Mouse (Mus musculus) megakaryocyte progenitor cell, adult 5-6 weeks (primary cell): Measurements from ENCODE around the gene Wnt10a. TPM values are rescaled to one million over a fixed set of nuclear protein-coding genes. Genes with fewer than 3 reads are reported as not detected.
A peak's percentile ranks its signal among the peaks of the same experiment; 100 is the strongest.
"Not testable (repeated sequence)": the region's sequence is repeated elsewhere in the genome, so short reads cannot be mapped to it uniquely, and the experiment has no call there.

Source experiments
- ATAC-seq: replicated peaks from 2 replicates; pipeline ENCODE4 v1.8.0; 2016; ENCODE audit warnings: mild to moderate bottlenecking, moderate TSS enrichment, inconsistent platforms; ENCODE audit not compliant: poor library complexity
- total RNA-seq, 2 experiments: library from RNA; stranded (forward) in 1 of 2; stranded (reverse) in 1 of 2; fragments of 157-497, 149-512 nt in 1 of 2; fragments of 200-1000 nt in 1 of 2; gene quantifications; 2 replicates each; pipeline versions ENCODE4 v1.2.3 to v1.2.4; 2015 to 2017

Wnt10a gene
- total RNA-seq, 2 experiments from 2014 or later, result not detected

GRCm38 (mm10) chr1:74814931-74815647 lies 23.8 kb downstream of the Wnt10a start:
- ATAC-seq, result no peak

- not testable (repeated sequence) for ATAC-seq
Measured at GRCm38 (mm10) chr1:74815965-74816364, 24.6 kb downstream of the Wnt10a start.

DNA sequence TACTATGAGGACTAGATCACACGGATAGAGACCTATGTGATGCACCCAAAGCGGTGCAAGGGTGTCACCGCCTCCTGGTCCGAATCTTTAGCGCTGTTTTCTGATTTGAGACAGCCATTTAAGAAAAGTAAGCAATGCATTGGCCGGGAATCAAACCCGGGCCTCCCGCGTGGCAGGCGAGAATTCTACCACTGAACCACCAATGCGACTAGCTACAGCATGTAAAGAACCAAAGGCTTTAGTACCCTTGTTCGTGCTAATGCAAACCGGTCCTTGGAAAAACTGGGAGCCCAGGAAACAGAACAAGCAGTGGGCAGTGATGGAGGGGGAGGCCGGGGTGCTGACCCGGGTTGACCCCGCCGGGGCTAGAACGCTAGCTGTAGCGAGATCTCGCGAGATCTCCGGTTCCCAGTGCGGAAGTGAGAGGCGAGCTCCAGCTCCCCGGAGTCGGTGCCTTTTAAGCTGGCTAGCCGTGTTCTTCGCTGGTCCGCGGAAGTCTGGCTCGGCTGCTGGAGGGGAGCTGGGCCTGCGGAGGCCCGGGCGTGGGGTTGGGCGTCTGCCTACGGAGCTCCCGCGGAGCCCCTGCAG lies 25.4 kb downstream of the Wnt10a start:
- peak; percentile 95 for ATAC-seq

- peak; percentile 37 for ATAC-seq
Measured at GRCm38 (mm10) chr1:74817219-74817618, 25.9 kb downstream of the Wnt10a start.

DNA sequence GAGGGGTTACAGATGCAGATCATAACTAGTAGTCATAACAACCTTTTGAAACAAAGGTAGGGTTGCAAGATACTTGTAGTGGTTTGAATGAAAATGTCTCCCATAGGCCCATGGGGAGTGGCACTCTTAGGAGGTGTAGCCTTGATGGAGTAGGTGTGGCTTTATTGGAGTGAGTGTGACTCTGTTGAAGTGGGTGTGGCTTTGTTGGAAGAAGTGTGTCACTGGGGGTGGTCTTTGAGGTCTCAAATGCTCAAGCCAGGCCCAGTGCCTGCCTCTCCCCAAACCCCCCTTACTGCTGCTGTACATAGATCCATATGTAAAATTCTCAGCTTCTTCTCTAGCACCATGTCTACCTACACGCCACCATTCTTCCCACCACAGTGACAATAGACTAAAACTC lies 27.2 kb downstream of the Wnt10a start:
- no peak for ATAC-seq

DNA sequence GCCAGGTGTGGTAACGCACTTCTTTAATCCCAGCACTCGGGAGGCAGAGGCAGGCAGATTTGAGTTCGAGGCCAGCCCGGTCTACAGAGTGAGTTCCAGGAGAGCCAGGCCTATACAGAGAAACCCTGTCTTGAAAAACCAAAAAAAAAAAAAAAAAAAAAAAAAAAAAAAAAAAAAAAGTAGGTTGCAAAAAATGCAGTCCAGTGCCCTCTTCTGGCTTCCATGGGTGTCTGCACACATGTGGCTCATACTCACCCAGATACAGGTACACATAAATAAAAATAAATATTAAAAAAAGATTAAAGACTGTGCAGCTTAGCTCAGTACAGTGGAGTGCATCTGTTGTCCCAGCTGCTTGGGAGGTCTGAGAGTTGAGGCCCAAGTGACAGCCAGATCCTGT lies 32.3 kb downstream of the Wnt10a start:
- not testable (repeated sequence) for ATAC-seq

DNA sequence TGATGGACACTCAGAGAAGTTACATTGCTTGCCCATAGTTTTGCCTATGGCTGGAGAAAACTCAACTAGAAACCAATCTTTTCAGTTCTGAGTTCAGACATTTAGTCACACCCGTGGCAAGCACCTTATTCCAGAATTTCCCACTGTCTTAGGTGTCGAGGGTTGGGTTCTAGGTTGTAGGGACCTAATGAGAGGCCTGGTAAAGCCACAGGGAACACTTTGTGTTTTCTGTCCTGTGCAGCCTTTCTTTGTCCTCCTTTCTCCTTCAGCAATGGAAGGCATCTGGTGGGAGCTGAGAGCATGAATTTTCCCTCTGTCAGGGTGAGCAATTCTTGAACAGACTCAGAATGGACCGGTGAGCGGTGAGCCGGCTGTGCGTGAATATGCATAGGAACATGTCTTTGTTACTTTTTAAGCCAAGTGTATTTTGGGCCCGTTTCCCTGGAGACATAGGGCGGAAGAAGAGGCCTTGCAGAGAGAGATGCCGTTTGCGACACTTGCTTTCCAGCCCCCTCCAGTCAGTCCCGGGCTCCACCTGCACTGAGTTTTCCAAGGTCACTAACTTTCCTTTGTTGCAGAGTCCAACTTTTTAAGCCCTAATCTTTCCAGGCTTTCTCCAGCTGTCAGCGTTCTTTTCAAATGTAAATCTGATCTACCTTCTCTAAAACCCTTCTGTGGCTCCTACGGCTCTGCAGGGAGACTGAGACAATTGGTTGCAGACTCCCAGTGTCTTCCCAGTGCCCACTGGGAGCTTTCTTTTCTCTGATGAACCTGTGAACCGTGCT lies 33.4 kb downstream of the Wnt10a start:
- no peak for ATAC-seq

DNA sequence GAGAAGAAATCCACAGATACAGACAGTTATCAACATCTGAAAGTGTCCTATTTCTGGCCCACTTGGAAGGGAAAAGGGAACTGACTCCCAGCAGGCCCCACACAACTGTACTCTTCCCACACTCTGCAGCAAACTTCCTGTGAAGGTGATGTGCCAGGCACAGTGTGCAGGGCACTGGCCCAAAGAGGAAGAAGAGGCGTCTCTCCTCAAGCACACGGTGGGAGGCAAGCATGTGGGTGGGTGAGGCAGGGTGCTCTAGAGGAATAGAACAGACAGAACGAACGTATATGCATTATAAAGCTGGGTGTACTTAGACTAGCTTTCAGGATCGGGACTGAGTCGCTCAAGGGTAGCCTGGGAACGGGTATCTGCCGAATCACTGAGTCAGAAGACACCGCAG lies 38.7 kb downstream of the Wnt10a start:
- ATAC-seq, result peak; percentile 58

DNA sequence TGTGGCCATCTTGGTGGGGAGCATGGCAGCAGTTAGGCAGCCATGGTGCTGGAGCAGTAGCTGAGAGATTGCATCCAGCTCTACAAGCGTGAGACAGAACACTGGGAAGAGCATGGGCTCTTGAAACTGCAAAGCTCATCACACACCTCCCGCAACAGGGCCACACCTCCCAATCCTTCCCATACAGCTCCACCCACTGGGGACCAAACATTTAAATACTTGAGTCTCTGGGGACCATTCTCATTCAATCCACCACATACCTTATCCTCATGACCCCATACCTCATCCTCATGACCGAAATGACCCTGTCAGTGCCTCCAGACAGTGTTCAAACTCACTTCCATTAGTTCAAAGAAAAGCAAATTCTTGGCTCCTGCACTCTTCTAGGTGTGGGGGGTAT lies 41.9 kb downstream of the Wnt10a start:
- ATAC-seq, result no peak

- ATAC-seq, result no peak
Measured at GRCm38 (mm10) chr1:74843090-74843489, 51.8 kb downstream of the Wnt10a start.

DNA sequence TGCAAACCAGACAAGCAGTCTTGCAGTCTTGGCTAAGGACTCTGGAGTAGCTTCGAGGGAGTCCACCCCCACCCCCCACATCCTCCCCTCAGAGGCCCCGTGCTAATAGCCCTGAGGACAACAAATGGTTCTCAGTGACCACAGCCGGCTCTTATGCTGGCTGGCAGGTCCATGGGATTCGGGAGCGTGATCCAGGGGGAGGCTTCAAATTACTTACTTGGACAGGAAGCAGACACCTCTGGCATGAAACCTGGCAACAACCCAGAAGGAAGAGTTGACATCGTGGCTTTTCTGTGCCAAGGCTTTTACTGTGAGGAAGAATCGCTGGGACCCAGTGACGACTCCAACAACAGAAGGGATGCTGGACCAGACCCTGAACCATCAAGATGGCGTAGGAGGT lies 55.0 kb downstream of the Wnt10a start:
- ATAC-seq, result no peak

DNA sequence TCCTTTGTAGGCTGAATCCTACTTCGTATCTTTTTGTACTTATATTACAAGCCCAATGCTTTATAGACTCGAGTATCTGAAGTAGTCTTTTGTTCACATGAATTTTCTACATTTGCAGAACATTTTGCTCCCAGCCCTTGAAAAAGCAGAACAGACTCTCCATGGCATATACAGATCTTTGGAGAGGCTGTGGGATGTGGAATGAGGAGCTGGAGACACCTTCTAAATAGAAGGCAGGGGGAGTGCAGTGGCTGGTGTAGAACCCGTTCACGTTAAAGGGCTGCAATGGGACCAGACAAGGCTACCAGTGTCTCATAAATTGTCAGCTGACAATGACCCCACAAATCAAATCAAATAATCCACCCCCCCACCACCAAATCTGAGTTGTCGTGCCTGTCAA lies 57.6 kb downstream of the Wnt10a start:
- ATAC-seq, result no peak

- ATAC-seq, result no peak
Measured at GRCm38 (mm10) chr1:74850251-74850650, 58.9 kb downstream of the Wnt10a start.

- no peak for ATAC-seq
Measured at GRCm38 (mm10) chr1:74851001-74851775, 59.9 kb downstream of the Wnt10a start.

Other genes starting within 250 kb of the Wnt10a start
- not detected in 2 replicates for gene Plcd4, start 248.6 kb upstream of the Wnt10a start, total RNA-seq (2015)
- gene Plcd4, start 248.6 kb upstream of the Wnt10a start, total RNA-seq (2017), result not detected in 2 replicates
- 27.7 and 29.5 TPM in 2 replicates for gene Usp37, start 247.2 kb upstream of the Wnt10a start, total RNA-seq (2015)
- 30.5 and 42.6 TPM in 2 replicates for gene Usp37, start 247.2 kb upstream of the Wnt10a start, total RNA-seq (2017)
- gene Zfp142, start 203.3 kb upstream of the Wnt10a start, total RNA-seq (2015), result 16.6 and 17.9 TPM in 2 replicates
- 7.1 and 8.4 TPM in 2 replicates for gene Zfp142, start 203.3 kb upstream of the Wnt10a start, total RNA-seq (2017)
- 18.4 and 28.7 TPM in 2 replicates for gene Bcs1l, start 203.2 kb upstream of the Wnt10a start, total RNA-seq (2015)
- 22.7 and 28.0 TPM in 2 replicates for gene Bcs1l, start 203.2 kb upstream of the Wnt10a start, total RNA-seq (2017)
- 16.3 and 16.7 TPM in 2 replicates for gene Rnf25, start 190.1 kb upstream of the Wnt10a start, total RNA-seq (2015)
- 24.3 and 43.2 TPM in 2 replicates for gene Rnf25, start 190.1 kb upstream of the Wnt10a start, total RNA-seq (2017)
- gene Stk36, start 190.1 kb upstream of the Wnt10a start, total RNA-seq (2015), result 0.32 TPM in 1 of 2 replicates, not detected in the other
- gene Stk36, start 190.1 kb upstream of the Wnt10a start, total RNA-seq (2017), result not detected in 2 replicates
- 16.6 and 27.2 TPM in 2 replicates for gene Ttll4, start 129.8 kb upstream of the Wnt10a start, total RNA-seq (2015)
- 19.6 and 21.9 TPM in 2 replicates for gene Ttll4, start 129.8 kb upstream of the Wnt10a start, total RNA-seq (2017)
- gene Cyp27a1, start 77.9 kb upstream of the Wnt10a start, total RNA-seq (2015), result 2.4 and 10.6 TPM in 2 replicates
- 4.5 and 5.2 TPM in 2 replicates for gene Cyp27a1, start 77.9 kb upstream of the Wnt10a start, total RNA-seq (2017)
- not detected in 2 replicates for gene Prkag3, start 42.3 kb upstream of the Wnt10a start, total RNA-seq (2015)
- not detected in 2 replicates for gene Prkag3, start 42.3 kb upstream of the Wnt10a start, total RNA-seq (2017)
- 0.07 and 0.17 TPM in 2 replicates for gene Wnt6, start 19.6 kb upstream of the Wnt10a start, total RNA-seq (2015)
- 0.74 TPM in 1 of 2 replicates, not detected in the other for gene Wnt6, start 19.6 kb upstream of the Wnt10a start, total RNA-seq (2017)
- not detected in 2 replicates for gene Cdk5r2, start 63.4 kb downstream of the Wnt10a start, total RNA-seq (2015)
- not detected in 2 replicates for gene Cdk5r2, start 63.4 kb downstream of the Wnt10a start, total RNA-seq (2017)
- not detected in 2 replicates for gene Fev, start 93.9 kb downstream of the Wnt10a start, total RNA-seq (2015)
- gene Fev, start 93.9 kb downstream of the Wnt10a start, total RNA-seq (2017), result not detected in 2 replicates
- not detected in 2 replicates for gene Cryba2, start 101.6 kb downstream of the Wnt10a start, total RNA-seq (2015)
- gene Cryba2, start 101.6 kb downstream of the Wnt10a start, total RNA-seq (2017), result not detected in 2 replicates
- not detected in 2 replicates for gene Cfap65, start 144.1 kb downstream of the Wnt10a start, total RNA-seq (2015)
- not detected in 2 replicates for gene Cfap65, start 144.1 kb downstream of the Wnt10a start, total RNA-seq (2017)
- gene Ihh, start 160.2 kb downstream of the Wnt10a start, total RNA-seq (2015), result 0.07 TPM in 1 of 2 replicates, not detected in the other
- gene Ihh, start 160.2 kb downstream of the Wnt10a start, total RNA-seq (2017), result not detected in 2 replicates